Mouse (Mus musculus) hindbrain, embryonic 13.5 days (tissue): ENCODE results near the gene Tada2b. TPM values are rescaled to one million over a fixed set of nuclear protein-coding genes. Genes with fewer than 3 reads are reported as not detected.
A peak's percentile ranks its signal among the peaks of the same experiment; 100 is the strongest.

Source experiments
- ATAC-seq: fragments of 200-750 bp; cut with Nextera tagmentation; 2 replicates; pipeline ENCODE4 v1.8.0; 2017; ENCODE audit warnings: moderate TSS enrichment; ENCODE audit not compliant: low FRiP score
- H3K27ac ChIP-seq: fragments of 300-500 bp; sonication (generic); 2 replicates; pipeline ENCODE4 v1.5.1; 2015; ENCODE audit warnings: inconsistent platforms, mild to moderate bottlenecking, moderate library complexity
- H3K27me3 ChIP-seq: fragments of 300-500 bp; sonication (generic); 2 replicates; pipeline ENCODE4 v1.6.1; 2015; ENCODE audit warnings: mild to moderate bottlenecking, inconsistent platforms
- H3K36me3 ChIP-seq: fragments of 300-500 bp; sonication (generic); 2 replicates; pipeline ENCODE4 v1.6.1; 2015; ENCODE audit warnings: mild to moderate bottlenecking, inconsistent platforms
- H3K4me1 ChIP-seq: fragments of 300-500 bp; sonication (generic); replicated peaks from 2 replicates; pipeline ENCODE4 v1.6.1; 2015; ENCODE audit warnings: inconsistent platforms
- H3K4me2 ChIP-seq: fragments of 300-500 bp; sonication (generic); 2 replicates; pipeline ENCODE4 v1.6.1; 2015; ENCODE audit warnings: inconsistent platforms, mild to moderate bottlenecking, moderate library complexity
- H3K4me3 ChIP-seq: fragments of 300-500 bp; sonication (generic); 2 replicates; pipeline ENCODE4 v1.5.1; 2015; ENCODE audit warnings: mild to moderate bottlenecking, inconsistent platforms
- H3K9ac ChIP-seq: fragments of 300-500 bp; sonication (generic); 2 replicates; pipeline ENCODE4 v1.6.1; 2015; ENCODE audit warnings: mild to moderate bottlenecking, inconsistent platforms
- H3K9me3 ChIP-seq: fragments of 300-500 bp; sonication (generic); 2 replicates; pipeline ENCODE4 v1.6.1; 2016; ENCODE audit warnings: inconsistent platforms
- WGBS: fragments of 180-500 bp; shearing (Covaris S2); methylation state at CpG from one replicate; pipeline ENCODE4 v1.1.7; 2015; 5-methylcytosine and 5-hydroxymethylcytosine counted together
- polyA plus RNA-seq: library from polyadenylated mRNA; unstranded; fragments of >200 nt; fragmentation: Nextera tagmentation; extraction: Ambion mirVana; gene quantifications from 2 replicates; pipeline ENCODE4 v1.2.1, GENCODE M21; 2015

Gene Tada2b
- polyA plus RNA-seq, 1 experiment from 2014 or later, result 2.8 TPM

DNA sequence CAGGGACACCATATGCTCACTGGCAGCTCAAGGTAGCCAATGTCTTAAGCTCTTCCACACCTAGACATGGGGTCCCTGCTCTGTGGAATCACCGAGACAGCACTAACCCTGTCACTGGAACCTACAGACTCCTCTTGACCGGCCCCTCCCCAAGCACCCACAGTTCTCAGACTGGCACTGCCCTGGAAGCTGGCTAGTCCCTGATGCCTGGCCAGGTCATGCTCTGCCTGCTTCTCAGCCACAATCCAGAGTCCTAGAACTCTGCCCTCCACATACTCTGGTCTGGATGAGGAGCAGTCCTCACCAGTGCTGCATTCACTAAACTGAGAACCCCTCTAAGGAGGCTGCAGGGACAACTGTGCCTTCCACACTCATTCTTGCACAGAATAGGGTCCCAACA, 26.9 kb upstream of the Tada2b start:
- peaks cover 92% of the 10 kb centered on the region for H3K36me3 ChIP-seq
- H3K27ac ChIP-seq, result no peak overlapping the region
- H3K4me2 ChIP-seq, result no peak overlapping the region
- no peak overlapping the region for H3K9ac ChIP-seq
- no peaks in the 10 kb centered on the region for H3K9me3 ChIP-seq
- no peak for ATAC-seq
- no peaks in the 10 kb centered on the region for H3K4me1 ChIP-seq
- no peak overlapping the region for H3K4me3 ChIP-seq
- no peaks in the 10 kb centered on the region for H3K27me3 ChIP-seq
- 100% methylated on average over 2 of the region's 2 CpGs for WGBS

DNA sequence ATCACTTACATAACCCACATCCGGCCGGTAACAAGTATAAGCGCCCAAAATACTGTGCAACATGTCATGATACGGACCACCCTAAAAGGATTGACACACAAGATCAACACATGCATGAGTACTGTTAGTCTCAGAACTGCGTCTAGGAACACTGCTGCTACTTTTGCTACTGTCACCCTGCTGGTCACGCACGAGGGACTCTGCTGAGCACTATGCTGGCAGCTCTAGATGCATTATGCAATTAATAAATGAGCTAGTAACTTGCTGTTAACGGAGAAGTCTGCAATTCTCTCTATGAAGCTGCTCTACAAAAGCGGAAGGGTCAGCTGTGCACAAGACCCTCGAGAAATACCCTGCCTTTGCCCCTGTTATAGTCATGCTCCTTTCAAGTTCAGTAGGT, 24.3 kb upstream of the Tada2b start:
- no peak for ATAC-seq
- Histone ChIP-seq H3K36me3 (peaks cover 96% of the 10 kb centered on the region), H3K9ac (no peak overlapping the region), H3K4me2 (no peak overlapping the region), H3K9me3 (no peaks in the 10 kb centered on the region), H3K27me3 (no peaks in the 10 kb centered on the region), H3K4me3 (no peak overlapping the region), H3K27ac (no peak overlapping the region), H3K4me1 (no peaks in the 10 kb centered on the region)
- 94% methylated on average over 10 of the region's 10 CpGs for WGBS

DNA sequence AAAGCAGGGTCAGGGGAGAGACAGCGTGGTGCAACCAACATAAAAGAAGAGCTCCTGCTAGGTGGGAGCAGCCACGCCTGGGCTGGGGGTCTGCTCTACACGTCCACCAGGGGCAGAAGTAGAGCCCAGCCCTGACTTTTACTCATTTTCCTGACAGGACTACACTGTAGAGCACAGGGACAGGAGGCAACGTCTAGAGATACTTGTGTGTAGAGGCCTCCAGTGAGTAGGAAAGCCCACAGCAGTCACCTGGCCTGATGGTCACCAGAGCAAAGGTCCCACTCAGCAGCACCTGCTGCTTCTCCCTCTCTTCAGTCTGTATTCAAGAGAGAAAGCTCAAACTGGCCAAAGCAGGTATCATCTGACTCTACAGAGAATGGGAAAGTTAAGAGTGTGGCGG, 21.6 kb upstream of the Tada2b start:
- H3K36me3 ChIP-seq, result peaks cover 96% of the 10 kb centered on the region
- H3K4me2 ChIP-seq, result no peak overlapping the region

DNA sequence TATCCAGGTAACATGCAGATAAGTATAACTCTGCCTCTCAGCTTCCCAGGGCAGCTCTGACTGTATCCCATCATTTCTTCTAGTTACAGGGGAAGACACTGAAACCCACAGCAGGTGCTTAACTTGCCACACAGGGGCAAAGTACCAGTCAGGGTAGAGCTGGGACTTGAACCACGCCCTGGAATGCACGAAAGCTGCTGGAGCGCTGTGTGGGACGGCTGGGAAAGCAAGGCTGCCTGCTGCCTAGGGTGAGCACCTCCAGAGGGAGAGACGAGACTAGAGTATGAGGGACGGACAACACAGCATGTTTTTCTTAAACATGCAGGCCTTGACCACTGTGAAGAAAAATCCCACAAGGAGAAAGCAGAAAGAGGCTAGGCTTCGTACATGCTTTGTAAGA, 21.1 kb upstream of the Tada2b start:
- ATAC-seq, result no peak
- peaks cover 96% of the 10 kb centered on the region for H3K36me3 ChIP-seq

More for the DNA sequence above, 21.6 kb upstream of the Tada2b start:
- no peaks in the 10 kb centered on the region for H3K4me1 ChIP-seq
- WGBS, result 73% methylated on average over 5 of the region's 5 CpGs
- H3K9ac ChIP-seq, result no peak overlapping the region
- no peaks in the 10 kb centered on the region for H3K27me3 ChIP-seq
- no peaks in the 10 kb centered on the region for H3K9me3 ChIP-seq
- no peak overlapping the region for H3K27ac ChIP-seq
- no peak for ATAC-seq
- no peak overlapping the region for H3K4me3 ChIP-seq

DNA sequence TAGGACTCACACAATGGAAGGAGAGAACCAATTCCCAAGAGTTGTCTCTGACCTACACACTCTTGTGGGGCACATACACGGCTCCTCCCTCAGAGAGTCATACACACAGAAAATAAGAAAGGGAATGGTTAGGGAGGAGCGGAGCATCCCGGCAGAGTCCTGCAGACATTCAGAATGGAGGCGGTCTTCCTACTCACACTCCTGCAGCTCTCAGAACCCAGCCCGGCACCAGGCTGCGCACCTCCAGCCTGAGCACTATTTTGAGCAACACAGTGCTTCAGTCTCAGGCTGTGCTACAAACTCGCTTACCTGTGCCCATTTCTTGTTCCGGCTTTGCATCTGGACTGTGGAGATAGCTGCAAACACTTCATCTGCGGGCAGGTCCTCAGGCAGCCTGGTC, 10.6 kb upstream of the Tada2b start:
- H3K36me3 ChIP-seq, result peaks cover 71% of the 10 kb centered on the region
- no peak for ATAC-seq
- no peaks in the 10 kb centered on the region for H3K9me3 ChIP-seq
- no peak overlapping the region for H3K4me3 ChIP-seq
- no peaks in the 10 kb centered on the region for H3K4me1 ChIP-seq
- H3K9ac ChIP-seq, result no peak overlapping the region
- WGBS, result 96% methylated on average over 9 of the region's 9 CpGs
- H3K27ac ChIP-seq, result no peak overlapping the region
- H3K27me3 ChIP-seq, result no peaks in the 10 kb centered on the region
- no peak overlapping the region for H3K4me2 ChIP-seq

More for the DNA sequence above, 21.1 kb upstream of the Tada2b start:
- no peak overlapping the region for H3K4me3 ChIP-seq
- no peaks in the 10 kb centered on the region for H3K9me3 ChIP-seq
- H3K4me1 ChIP-seq, result no peaks in the 10 kb centered on the region
- H3K27me3 ChIP-seq, result no peaks in the 10 kb centered on the region
- no peak overlapping the region for H3K27ac ChIP-seq
- no peak overlapping the region for H3K9ac ChIP-seq
- H3K4me2 ChIP-seq, result no peak overlapping the region
- 89% methylated on average over 7 of the region's 7 CpGs for WGBS

DNA sequence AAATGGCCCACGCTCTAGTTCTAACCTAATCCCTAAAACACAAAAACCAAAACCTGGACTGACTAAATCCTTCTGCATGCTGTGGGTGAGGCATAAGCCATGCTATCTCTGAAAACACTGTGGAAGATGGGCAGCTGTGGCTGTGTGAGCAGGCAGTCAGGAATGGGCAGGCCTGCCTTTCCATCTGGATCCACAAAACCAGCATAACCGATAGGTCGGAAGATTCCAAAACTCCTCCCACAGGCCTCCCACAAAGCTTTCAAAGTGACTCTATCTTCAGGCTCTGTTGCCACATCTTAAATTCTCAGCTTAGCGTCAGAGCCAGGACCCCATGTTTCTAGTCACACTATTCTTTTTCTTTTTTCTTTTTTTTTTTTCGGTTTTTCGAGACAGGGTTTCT, 9.8 kb upstream of the Tada2b start:
- no peak for ATAC-seq
- Histone ChIP-seq H3K4me2 (no peak overlapping the region), H3K36me3 (peaks cover 67% of the 10 kb centered on the region), H3K4me1 (no peaks in the 10 kb centered on the region), H3K27ac (no peak overlapping the region), H3K27me3 (no peaks in the 10 kb centered on the region), H3K4me3 (no peak overlapping the region), H3K9me3 (no peaks in the 10 kb centered on the region), H3K9ac (no peak overlapping the region)
- 89% methylated on average over 6 of the region's 6 CpGs for WGBS

DNA sequence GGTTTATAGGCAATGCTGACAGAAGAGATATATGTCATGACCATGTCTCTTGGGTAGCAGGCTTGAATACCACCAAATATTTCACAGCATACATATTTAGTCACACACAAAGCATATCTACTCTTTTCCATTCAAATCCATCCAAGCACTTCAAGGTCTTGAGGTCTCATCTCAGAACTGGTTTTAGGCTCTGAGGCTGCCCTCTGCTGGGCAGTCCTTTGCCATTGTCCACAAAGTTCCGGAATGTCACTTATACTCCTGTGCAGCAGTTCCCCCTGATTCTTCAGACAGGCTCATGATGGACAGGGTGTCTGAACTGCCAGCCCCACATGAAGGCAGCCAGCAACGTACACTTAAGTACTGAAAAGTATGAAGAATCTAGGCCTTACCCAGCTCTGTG, 5.1 kb upstream of the Tada2b start:
- WGBS, result 61% methylated on average over 2 of the region's 2 CpGs
- H3K9me3 ChIP-seq, result no peaks in the 10 kb centered on the region
- ATAC-seq, result no peak
- H3K4me2 ChIP-seq, result no peak overlapping the region
- H3K36me3 ChIP-seq, result peaks cover 33% of the 10 kb centered on the region
- H3K4me1 ChIP-seq, result peaks cover 10% of the 10 kb centered on the region
- H3K9ac ChIP-seq, result no peak overlapping the region
- no peak overlapping the region for H3K4me3 ChIP-seq
- no peak overlapping the region for H3K27ac ChIP-seq
- peaks cover 5% of the 10 kb centered on the region; the same call in 1 of the 2 replicates for H3K27me3 ChIP-seq

DNA sequence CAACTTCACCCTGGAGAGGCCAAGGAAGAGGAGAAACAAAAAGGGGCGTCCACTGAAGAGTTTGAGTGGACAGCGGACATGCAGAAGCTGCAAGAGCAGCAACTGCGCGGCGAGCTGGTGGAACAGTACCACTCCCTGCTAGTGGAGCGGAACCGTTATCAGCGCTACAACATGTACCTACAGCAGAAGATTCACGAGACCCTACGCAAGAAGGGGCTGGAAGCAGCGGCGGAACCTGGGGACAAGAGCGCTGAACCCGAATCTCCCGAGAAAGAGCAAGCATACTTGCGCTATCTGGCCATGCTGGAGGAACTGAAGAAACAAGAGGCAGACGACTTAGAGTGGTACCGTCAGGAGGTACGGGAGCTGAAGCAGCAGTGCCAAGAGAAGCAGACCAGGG, 1.2 kb upstream of the Tada2b start:
- Histone ChIP-seq H3K4me1 (peaks cover 40% of the 10 kb centered on the region), H3K9me3 (no peaks in the 10 kb centered on the region), H3K4me2 (peak overlapping the region; percentile 97), H3K9ac (peak overlapping the region; percentile 74), H3K36me3 (peaks cover 10% of the 10 kb centered on the region; the same call in 1 of the 2 replicates), H3K4me3 (peak overlapping the region; percentile 85), H3K27me3 (peaks cover 5% of the 10 kb centered on the region; the same call in 1 of the 2 replicates), H3K27ac (no peak overlapping the region)
- no peak for ATAC-seq
- WGBS, result 48% methylated on average over 19 of the region's 19 CpGs

DNA sequence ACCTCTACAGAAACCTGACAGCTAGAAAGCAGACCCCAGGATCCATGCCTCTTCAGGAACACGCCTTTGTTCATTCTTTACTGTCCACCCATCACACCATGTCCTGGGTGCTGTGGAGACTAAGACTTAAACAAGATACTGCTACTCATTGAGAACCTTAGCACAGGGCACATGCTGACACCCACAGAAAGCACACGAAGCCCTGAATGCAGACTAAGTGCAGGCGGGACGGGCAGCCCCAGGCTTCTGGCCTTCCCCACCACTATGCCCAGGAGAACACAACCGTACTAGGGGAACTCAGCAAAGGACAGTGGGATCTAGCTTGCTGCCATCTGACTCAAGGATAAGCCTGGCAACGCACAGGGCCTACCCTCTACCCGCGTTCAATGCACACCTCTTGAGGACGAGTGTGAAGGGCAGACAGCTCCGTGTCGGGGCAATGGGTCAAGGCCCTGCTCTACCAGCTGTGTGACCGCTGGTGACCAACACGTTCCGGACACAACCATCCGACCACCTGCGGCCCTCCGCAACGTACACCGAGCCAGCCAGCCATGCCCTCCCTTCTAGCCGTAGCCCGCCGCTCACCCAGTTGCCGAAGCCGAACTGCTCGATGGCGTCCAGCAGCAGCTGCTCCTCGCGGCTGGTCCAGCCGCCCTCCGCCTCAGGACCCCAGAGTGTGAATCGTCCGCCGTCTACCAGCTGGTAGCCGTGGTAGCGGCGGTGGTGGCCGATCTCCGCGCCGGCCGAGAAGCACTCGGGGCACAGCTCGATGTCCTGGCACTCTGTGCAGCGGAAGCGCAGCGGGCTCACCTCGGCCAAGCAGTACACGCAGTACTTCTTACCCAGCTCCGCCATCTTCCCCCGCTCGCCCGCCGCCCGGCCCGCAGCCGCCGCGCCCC, 633 bp downstream of the Tada2b start:
- H3K36me3 ChIP-seq, result peaks cover 10% of the 10 kb centered on the region; the same call in 1 of the 2 replicates
- H3K4me1 ChIP-seq, result peaks cover 54% of the 10 kb centered on the region
- H3K27ac ChIP-seq, result peak overlapping the region; percentile 91
- H3K4me3 ChIP-seq, result peak overlapping the region; percentile 85
- 1% methylated on average over 58 of the region's 58 CpGs for WGBS
- ATAC-seq, result peak; percentile 30
- peak overlapping the region; percentile 93 for H3K4me2 ChIP-seq
- peaks cover 5% of the 10 kb centered on the region; the same call in 1 of the 2 replicates for H3K27me3 ChIP-seq
- H3K9me3 ChIP-seq, result no peaks in the 10 kb centered on the region
- peak overlapping the region; percentile 96 for H3K9ac ChIP-seq

DNA sequence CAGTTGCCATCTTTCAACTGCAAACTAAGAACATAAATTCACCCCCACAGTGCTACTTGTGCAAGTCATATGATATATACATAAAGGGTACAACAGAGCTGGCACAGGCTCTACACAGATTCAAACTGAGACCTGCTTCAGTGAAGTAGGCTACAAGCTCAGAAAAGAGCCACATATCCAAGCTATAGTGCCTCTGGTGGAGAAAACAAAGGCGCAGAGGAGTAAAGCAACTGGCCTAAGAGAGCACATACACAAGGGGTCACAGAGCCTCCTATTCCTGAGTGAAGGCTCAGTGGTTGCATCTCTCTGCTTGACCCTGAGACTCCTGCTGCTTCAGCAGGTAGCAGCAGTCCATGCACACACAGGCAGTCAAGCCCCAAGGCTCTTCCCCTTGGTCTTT, 3.0 kb downstream of the Tada2b start:
- ATAC-seq, result no peak
- Histone ChIP-seq H3K9me3 (no peaks in the 10 kb centered on the region), H3K9ac (peak overlapping the region; percentile 96; the same call in 1 of the 2 replicates), H3K4me2 (no peak overlapping the region), H3K4me3 (0 out of 2 replicates have a peak overlapping the region, but pooled peaks have one; percentile 4), H3K4me1 (peaks cover 57% of the 10 kb centered on the region), H3K36me3 (peaks cover 17% of the 10 kb centered on the region), H3K27me3 (peaks cover 5% of the 10 kb centered on the region; the same call in 1 of the 2 replicates), H3K27ac (no peak overlapping the region)
- 75% methylated on average over 1 of the region's 1 CpGs for WGBS

DNA sequence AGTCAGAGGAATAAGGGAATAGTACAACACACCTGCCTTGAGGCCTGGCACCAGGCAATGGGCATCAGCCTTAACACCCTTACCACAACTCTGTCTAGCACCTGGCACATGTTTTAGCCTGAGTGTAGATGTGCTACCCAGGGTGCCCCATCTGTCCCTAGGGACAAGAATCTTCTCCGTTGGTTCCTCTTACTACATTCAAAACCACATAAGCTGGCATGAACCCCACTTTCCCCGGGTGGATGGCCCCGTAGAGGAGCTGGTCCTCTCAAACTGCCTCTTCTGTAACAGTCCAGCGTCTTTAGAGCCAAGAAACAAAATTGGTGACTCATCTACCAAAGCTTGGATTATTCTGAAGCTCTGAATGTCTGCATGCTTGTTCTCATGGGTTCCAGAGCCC, 3.7 kb downstream of the Tada2b start:
- peaks cover 54% of the 10 kb centered on the region for H3K4me1 ChIP-seq
- H3K27ac ChIP-seq, result no peak overlapping the region
- H3K4me2 ChIP-seq, result no peak overlapping the region
- H3K9ac ChIP-seq, result no peak overlapping the region
- no peak overlapping the region for H3K4me3 ChIP-seq
- H3K27me3 ChIP-seq, result 0 out of 2 replicates have a peak, but pooled peaks cover 2% of the 10 kb centered on the region
- WGBS, result 92% methylated on average over 4 of the region's 4 CpGs
- H3K9me3 ChIP-seq, result no peaks in the 10 kb centered on the region
- no peak for ATAC-seq
- H3K36me3 ChIP-seq, result peaks cover 24% of the 10 kb centered on the region

DNA sequence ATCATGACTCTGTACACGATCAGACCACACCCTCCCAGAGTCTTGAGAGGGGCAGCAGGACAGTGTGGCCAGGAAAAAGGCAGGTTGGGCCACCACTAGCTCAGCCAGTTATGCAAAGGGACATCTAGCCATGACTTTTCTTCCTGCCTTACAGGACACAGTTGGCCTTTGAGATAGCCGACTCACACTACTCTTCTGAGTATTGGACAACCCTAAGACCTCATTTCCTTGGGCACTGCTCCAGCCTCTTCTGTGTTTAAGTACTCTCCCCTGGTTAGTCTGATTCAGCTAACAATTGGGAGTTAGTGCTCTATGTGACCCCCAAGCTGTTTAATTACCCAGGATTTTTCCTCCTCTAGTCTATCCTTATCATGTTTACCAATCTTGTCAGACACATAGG, 4.3 kb downstream of the Tada2b start:
- Histone ChIP-seq H3K4me3 (no peak overlapping the region), H3K36me3 (peaks cover 28% of the 10 kb centered on the region), H3K27me3 (no peaks in the 10 kb centered on the region), H3K9ac (0 out of 2 replicates have a peak overlapping the region, but pooled peaks have one; percentile 8), H3K9me3 (no peaks in the 10 kb centered on the region), H3K4me1 (peaks cover 48% of the 10 kb centered on the region), H3K4me2 (no peak overlapping the region), H3K27ac (no peak overlapping the region)
- ATAC-seq, result no peak
- 70% methylated on average over 2 of the region's 2 CpGs for WGBS
